Mouse (Mus musculus): ENCODE results near the gene Rps27. TPM values are rescaled to one million over a fixed set of nuclear protein-coding genes. Genes with fewer than 3 reads are reported as not detected.

Rps27 gene
- polyA plus RNA-seq, 1 experiment, result 25.9 TPM

GRCm38 (mm10) chr3:90250791-90251190, 37.3 kb upstream of the Rps27 start:
- Histone ChIP-seq H3K4me1 (ENCODE audit: control insufficient read depth) (peaks cover 39% of the 10 kb centered on the region), H3K27me3 (ENCODE audit: control insufficient read depth) (no peaks in the 10 kb centered on the region), H3K4me3 (replicated peaks) (no peak overlapping the region), H3K9me3 (ENCODE audit: control insufficient read depth, low read length) (no peaks in the 10 kb centered on the region), H3K36me3 (ENCODE audit: control insufficient read depth) (peaks cover 13% of the 10 kb centered on the region)
- no peak for TF ChIP-seq TAL1 (IDR thresholded peaks at IDR 0.05; ENCODE audit: low read length)
- TF ChIP-seq GATA1 (IDR thresholded peaks at IDR 0.05; ENCODE audit: low read length), result no peak

GRCm38 (mm10) chr3:90248746-90249100, 35.3 kb upstream of the Rps27 start:
- Histone ChIP-seq H3K27me3 (ENCODE audit: control insufficient read depth) (no peaks in the 10 kb centered on the region), H3K4me3 (replicated peaks) (peak overlapping the region; percentile 77), H3K9me3 (ENCODE audit: control insufficient read depth, low read length) (no peaks in the 10 kb centered on the region), H3K4me1 (ENCODE audit: control insufficient read depth) (peaks cover 26% of the 10 kb centered on the region), H3K36me3 (ENCODE audit: control insufficient read depth) (peaks cover 13% of the 10 kb centered on the region)
- no peak for TF ChIP-seq GATA1 (IDR thresholded peaks at IDR 0.05; ENCODE audit: low read length)
- TF ChIP-seq TAL1 (IDR thresholded peaks at IDR 0.05; ENCODE audit: low read length), result no peak

- peaks cover 31% of the 10 kb centered on the region for H3K4me1 ChIP-seq (ENCODE audit: control insufficient read depth)
- H3K4me3 ChIP-seq (replicated peaks), result peak within 1 kb of the TSS; percentile 77
Observed at GRCm38 (mm10) chr3:90247960-90248745, 34.7 kb upstream of the Rps27 start, which contains the start of gene Slc39a1. TSS of gene Slc39a1 (plus strand) at chr3:90248172.

GRCm38 (mm10) chr3:90247630-90247959, 34.1 kb upstream of the Rps27 start:
- no peaks in the 10 kb centered on the region for H3K27me3 ChIP-seq (ENCODE audit: control insufficient read depth)
- H3K4me3 ChIP-seq (replicated peaks), result peak overlapping the region; percentile 77
- peaks cover 13% of the 10 kb centered on the region for H3K36me3 ChIP-seq (ENCODE audit: control insufficient read depth)
- TF ChIP-seq GATA1 (IDR thresholded peaks at IDR 0.05; ENCODE audit: low read length) (no peak), TAL1 (IDR thresholded peaks at IDR 0.05; ENCODE audit: low read length) (no peak)
- no peaks in the 10 kb centered on the region for H3K9me3 ChIP-seq (ENCODE audit: control insufficient read depth, low read length)
- peaks cover 36% of the 10 kb centered on the region for H3K4me1 ChIP-seq (ENCODE audit: control insufficient read depth)

More at GRCm38 (mm10) chr3:90247960-90248745, 34.7 kb upstream of the Rps27 start, which contains the start of gene Slc39a1:
- H3K9me3 ChIP-seq (ENCODE audit: control insufficient read depth, low read length), result no peaks in the 10 kb centered on the region
- H3K27me3 ChIP-seq (ENCODE audit: control insufficient read depth), result no peaks in the 10 kb centered on the region
- TF ChIP-seq TAL1 (IDR thresholded peaks at IDR 0.05; ENCODE audit: low read length) (no peak), GATA1 (IDR thresholded peaks at IDR 0.05; ENCODE audit: low read length) (no peak)
- peaks cover 13% of the 10 kb centered on the region for H3K36me3 ChIP-seq (ENCODE audit: control insufficient read depth)

GRCm38 (mm10) chr3:90245406-90245805, 32.0 kb upstream of the Rps27 start:
- no peaks in the 10 kb centered on the region for H3K27me3 ChIP-seq (ENCODE audit: control insufficient read depth)
- TF ChIP-seq TAL1 (IDR thresholded peaks at IDR 0.05; ENCODE audit: low read length) (no peak), GATA1 (IDR thresholded peaks at IDR 0.05; ENCODE audit: low read length) (no peak)
- H3K36me3 ChIP-seq (ENCODE audit: control insufficient read depth), result no peaks in the 10 kb centered on the region; the same call in 1 of the 2 replicates
- H3K9me3 ChIP-seq (ENCODE audit: control insufficient read depth, low read length), result no peaks in the 10 kb centered on the region
- H3K4me3 ChIP-seq (replicated peaks), result no peak overlapping the region
- peaks cover 46% of the 10 kb centered on the region for H3K4me1 ChIP-seq (ENCODE audit: control insufficient read depth)

GRCm38 (mm10) chr3:90242984-90243775, 29.7 kb upstream of the Rps27 start, which contains the start of gene Creb3l4:
TSS of gene Creb3l4 (minus strand) at chr3:90243512.
- Histone ChIP-seq H3K4me3 (replicated peaks) (peak within 1 kb of the TSS; percentile 40), H3K4me1 (ENCODE audit: control insufficient read depth) (peaks cover 35% of the 10 kb centered on the region), H3K9me3 (ENCODE audit: control insufficient read depth, low read length) (no peaks in the 10 kb centered on the region), H3K27me3 (ENCODE audit: control insufficient read depth) (no peaks in the 10 kb centered on the region), H3K36me3 (ENCODE audit: control insufficient read depth) (no peaks in the 10 kb centered on the region)
- TF ChIP-seq TAL1 (IDR thresholded peaks at IDR 0.05; ENCODE audit: low read length), result no peak
- no peak for TF ChIP-seq GATA1 (IDR thresholded peaks at IDR 0.05; ENCODE audit: low read length)

GRCm38 (mm10) chr3:90241669-90242358, 28.4 kb upstream of the Rps27 start:
- H3K4me3 ChIP-seq (replicated peaks), result no peak overlapping the region
- peaks cover 28% of the 10 kb centered on the region for H3K4me1 ChIP-seq (ENCODE audit: control insufficient read depth)
- H3K36me3 ChIP-seq (ENCODE audit: control insufficient read depth), result no peaks in the 10 kb centered on the region
- no peaks in the 10 kb centered on the region for H3K9me3 ChIP-seq (ENCODE audit: control insufficient read depth, low read length)
- no peak for TF ChIP-seq GATA1 (IDR thresholded peaks at IDR 0.05; ENCODE audit: low read length)
- no peak for TF ChIP-seq TAL1 (IDR thresholded peaks at IDR 0.05; ENCODE audit: low read length)
- no peaks in the 10 kb centered on the region for H3K27me3 ChIP-seq (ENCODE audit: control insufficient read depth)

GRCm38 (mm10) chr3:90241251-90241650, 27.8 kb upstream of the Rps27 start:
- TF ChIP-seq TAL1 (IDR thresholded peaks at IDR 0.05; ENCODE audit: low read length), result no peak
- TF ChIP-seq GATA1 (IDR thresholded peaks at IDR 0.05; ENCODE audit: low read length), result no peak
- Histone ChIP-seq H3K9me3 (ENCODE audit: control insufficient read depth, low read length) (no peaks in the 10 kb centered on the region), H3K4me3 (replicated peaks) (no peak overlapping the region), H3K4me1 (ENCODE audit: control insufficient read depth) (peaks cover 26% of the 10 kb centered on the region), H3K36me3 (ENCODE audit: control insufficient read depth) (no peaks in the 10 kb centered on the region), H3K27me3 (ENCODE audit: control insufficient read depth) (no peaks in the 10 kb centered on the region)

Measured in erythroblast, embryonic 14.5 days (primary cell).